Mouse (Mus musculus): ENCODE data around the gene Npy.

Gene Npy

DNA sequence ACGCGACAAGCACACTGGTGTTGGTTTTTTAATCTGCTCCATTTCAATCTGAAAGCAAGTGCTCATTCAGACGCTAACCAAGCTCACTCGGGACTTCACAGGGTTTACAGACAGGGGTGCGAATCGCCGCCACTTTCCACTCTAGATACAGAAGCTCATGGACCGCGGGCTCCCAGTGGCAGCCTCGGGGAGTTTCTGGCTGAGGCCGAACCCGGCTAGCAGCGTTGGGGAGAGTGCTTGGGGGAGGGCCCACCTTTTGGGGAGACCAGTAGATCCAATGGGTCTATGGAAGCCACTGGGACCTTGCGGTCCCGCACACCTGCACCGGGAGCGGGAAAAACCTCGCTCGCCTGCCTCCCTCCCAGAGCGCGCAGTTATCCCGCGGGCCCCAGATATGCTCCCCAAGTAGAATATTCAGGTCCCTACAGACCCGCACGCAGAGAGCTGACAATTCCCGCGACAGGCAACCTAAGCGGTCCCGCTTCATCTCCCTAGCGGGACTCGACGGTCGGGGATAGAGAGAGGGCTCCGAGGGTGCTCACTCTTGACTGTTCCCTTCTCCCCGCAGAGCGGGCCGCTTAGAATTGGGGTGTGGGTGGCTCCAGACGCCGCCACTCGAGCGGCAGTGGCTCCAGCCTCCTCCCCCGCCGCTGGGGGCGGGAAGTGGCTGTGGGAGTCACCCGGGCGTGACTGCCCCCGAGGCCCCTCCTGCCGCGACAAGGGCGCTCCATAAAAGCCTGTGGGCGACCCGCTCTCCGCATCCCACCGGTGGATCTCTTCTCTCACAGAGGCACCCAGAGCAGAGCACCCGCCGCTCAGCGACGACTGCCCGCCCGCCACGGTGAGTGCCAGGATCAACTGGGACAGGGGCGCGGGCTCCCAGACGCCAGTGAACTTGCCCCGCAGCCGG, at the start of gene Npy:
TSS of gene Npy (plus strand) at position 750 of the 910 bp plus-strand sequence.
- DNase-seq (ENCODE audit: low read depth, low spot score) = no peak

GRCm38 (mm10) chr6:49775006-49775405, 47.5 kb upstream of the Npy start:
- DNase-seq (ENCODE audit: low read depth, low spot score) = no peak

- DNase-seq (ENCODE audit: low read depth, low spot score) = no peak
Observed at GRCm38 (mm10) chr6:49778109-49778508, 44.4 kb upstream of the Npy start.

- no peak for DNase-seq (ENCODE audit: low read depth, low spot score)
Observed at GRCm38 (mm10) chr6:49778729-49779128, 43.8 kb upstream of the Npy start.

DNA sequence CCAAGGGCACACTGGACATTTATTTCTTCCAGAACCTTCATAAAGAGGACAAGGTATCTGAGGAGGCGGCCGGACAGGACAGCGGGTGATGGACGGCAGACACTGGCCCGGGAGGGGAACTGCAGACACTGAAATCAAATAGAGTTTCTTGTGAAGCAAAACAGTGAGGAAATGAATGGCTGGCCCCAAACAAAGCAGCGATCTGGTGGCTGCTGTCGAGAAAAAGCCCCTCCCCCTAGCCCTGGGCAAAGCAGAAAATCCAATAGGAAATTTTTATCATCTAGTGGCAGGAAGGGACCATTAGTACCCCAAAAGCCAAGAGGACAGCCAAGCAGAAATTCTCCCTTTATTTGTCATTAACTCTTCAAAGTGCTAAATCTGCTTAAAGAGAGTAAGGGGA, 42.9 kb upstream of the Npy start:
- no peak for DNase-seq (ENCODE audit: low read depth, low spot score)

- no peak for DNase-seq (ENCODE audit: low read depth, low spot score)
Observed at GRCm38 (mm10) chr6:49780846-49781400, 41.6 kb upstream of the Npy start.

DNA sequence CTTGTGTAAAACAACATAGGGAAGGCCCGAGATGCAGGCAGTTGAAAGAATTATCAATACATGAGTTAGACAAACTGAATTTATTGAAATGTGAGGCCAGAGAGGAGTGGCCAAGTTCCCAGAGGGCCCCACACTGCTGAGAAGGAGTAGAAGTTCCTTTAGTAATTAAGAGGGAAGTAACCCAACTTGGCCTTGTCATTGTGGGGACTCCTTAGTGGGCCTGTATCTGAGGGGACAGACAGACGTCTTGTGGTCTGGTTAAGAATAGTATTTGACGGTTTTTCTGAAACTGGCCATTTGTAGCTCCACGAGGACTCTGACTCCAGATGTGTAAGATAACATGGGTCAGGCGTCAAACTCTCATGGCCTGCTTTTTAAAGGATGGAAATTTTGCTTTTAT, 40.7 kb upstream of the Npy start:
- DNase-seq (ENCODE audit: low read depth, low spot score) = no peak

- no peak for DNase-seq (ENCODE audit: low read depth, low spot score)
Observed at GRCm38 (mm10) chr6:49782679-49783078, 39.8 kb upstream of the Npy start.

DNA sequence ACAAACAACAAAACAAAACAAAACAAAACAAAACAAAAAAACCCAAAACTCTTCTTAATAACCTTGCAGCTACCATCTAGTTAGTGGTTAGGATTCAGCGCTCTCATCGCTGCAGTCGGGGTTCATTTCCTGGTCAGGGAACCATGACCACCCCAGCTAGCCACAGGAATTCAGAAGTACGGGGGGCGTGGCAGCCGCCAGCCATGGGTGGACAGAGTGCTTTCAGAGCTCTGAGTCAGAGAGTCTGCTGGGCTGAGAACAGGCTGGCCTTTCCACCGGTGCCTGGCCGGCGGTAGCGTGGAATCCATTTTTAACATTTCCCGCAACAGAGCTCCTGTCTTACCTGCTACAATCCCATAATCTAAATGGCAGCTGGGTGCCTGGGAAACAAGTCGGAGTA, 30.0 kb upstream of the Npy start:
- no peak for DNase-seq (ENCODE audit: low read depth, low spot score)

DNA sequence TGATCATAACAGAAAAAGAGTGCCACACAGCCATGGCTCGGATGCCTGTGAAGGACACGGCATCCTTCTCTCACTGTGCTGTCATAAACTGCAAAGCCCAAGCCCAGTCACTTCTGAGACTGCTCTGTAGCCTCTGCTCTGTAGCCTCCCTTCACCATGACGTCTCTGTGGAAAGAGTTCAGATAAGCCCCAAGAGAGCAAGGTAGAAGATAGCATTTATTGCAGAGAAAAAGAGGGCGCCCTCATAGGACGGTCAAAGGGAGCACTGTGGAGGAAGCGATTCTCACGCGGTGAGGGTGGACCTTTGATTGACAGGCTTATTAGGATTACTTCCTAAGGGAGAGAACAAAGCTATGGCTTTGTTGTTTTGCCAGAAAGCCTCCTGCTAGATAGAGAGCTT, 18.4 kb upstream of the Npy start:
- DNase-seq (ENCODE audit: low read depth, low spot score) = no peak

DNA sequence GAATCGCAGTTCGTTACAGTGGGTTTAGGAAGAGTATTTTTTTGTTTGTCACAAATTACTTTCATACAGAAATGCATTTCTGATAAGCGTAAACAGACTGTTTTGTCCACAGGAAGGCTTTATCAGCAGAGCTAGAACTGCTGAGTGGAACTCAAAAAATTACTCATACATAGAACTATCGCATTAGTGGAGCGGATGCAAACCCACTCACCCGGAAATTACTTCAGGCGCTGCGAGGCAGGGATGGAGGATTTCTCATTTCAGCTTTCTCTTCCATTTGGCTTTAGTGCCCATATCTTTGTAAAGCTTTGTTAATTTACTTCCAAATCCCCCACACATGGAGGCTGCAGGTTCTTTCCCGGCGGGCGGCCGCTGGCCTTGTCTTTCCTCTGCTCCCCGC, 14.4 kb upstream of the Npy start:
- DNase-seq (ENCODE audit: low read depth, low spot score) = no peak

- DNase-seq (ENCODE audit: low read depth, low spot score) = no peak
Observed at GRCm38 (mm10) chr6:49817183-49817582, 5.3 kb upstream of the Npy start.

DNA sequence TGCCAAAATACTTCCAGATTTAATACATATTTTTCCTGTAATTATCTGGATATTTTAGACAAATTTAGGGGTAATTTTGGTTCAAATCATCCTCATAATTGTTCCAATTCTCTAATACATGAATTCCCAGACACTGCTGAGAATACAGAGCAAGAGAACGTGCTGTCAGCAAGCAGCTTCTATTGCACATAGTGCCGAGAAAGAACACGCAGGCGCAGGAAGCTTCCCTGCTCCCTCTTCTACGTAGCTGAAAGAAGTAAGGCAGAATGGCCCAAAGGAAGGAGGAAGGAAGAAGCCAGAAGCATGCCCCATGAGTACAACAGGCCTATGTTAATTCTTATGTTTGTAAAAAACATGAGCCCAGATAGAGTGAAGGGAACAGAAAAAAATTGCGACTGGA, 4.9 kb upstream of the Npy start:
- no peak for DNase-seq (ENCODE audit: low read depth, low spot score)

DNA sequence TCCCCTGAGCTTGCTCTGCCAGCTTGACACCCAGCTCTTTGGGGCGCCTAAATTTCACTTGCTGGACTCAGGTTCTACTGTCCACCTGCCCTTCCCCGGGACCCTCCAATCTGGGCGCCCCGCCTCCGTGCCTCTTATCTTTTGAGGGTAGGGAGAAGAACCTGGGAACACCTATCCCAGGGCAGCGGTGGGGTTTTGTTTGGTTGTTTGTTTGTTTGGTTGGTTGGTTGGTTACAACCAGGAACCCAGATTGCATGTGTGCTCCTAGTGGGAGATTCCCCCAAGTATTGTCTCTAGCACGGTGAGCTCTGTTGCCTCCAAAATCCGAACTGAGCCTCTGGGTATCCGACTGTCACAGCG, 341 bp downstream of the Npy start:
- no peak for DNase-seq (ENCODE audit: low read depth, low spot score)

- no peak for DNase-seq (ENCODE audit: low read depth, low spot score)
Observed at GRCm38 (mm10) chr6:49823371-49823770, 861 bp downstream of the Npy start.

DNA sequence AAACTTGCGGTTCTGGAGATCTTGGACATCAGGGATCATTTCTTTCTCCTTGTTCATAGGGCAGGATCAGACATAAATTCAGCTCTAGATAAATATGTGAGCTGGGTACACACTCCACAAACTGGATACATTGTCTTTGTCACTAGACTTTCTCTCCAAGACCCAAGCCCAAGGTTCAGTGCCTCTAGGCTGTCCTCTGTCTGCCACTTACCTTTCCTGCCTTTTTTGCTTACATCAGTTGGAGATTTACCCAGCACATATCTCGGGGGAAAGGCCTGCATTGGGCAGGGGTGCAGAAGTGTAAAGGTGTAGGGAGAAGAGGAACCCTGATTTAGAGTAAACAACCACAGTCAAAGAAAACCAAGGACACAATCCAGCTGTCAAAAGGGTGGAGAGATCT, 1.3 kb downstream of the Npy start:
- no peak for DNase-seq (ENCODE audit: low read depth, low spot score)

DNA sequence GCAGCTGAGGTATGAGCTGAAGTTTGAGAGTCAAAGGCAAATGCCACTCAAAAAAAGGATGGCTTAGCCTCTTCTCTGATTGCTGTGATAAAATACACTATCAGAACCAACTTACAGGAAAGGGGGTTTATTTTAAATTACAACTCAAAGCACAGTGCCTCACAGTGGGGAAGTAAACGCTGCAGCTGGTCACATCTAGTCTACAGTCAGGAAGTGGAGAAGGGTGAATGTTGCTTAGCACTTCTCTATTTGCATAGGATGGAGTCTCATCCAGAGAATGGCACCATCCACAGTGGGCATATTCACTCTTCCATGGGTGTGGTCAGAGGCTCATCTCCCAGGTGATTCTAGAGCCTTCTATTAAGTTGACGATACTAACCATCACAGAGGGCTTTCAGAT, 9.1 kb downstream of the Npy start:
- DNase-seq (ENCODE audit: low read depth, low spot score) = no peak

DNA sequence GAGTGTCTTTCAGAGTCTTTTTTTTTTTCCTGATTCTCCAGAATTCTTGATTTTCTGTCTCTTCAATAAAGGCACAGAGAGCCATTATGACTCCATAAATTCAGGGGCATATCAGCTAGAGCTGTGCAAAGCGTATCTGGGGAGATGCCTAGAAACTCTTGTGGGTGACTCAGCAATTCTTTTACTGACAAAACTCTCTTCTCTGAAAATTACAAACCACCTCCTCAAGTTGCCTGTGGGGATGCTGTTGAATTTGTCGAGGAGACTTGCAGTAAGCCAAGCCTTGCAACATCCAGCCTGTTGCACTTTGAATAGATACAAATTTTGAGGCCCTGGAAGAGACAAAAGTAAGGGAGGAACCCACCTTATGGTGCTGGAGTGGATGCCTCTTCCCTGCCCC, 34.3 kb downstream of the Npy start:
- no peak for DNase-seq (ENCODE audit: low read depth, low spot score)

GRCm38 (mm10) chr6:49867571-49867970, 45.1 kb downstream of the Npy start:
- no peak for DNase-seq (ENCODE audit: low read depth, low spot score)

GRCm38 (mm10) chr6:49871071-49871470, 48.6 kb downstream of the Npy start:
- DNase-seq (ENCODE audit: low read depth, low spot score) = no peak

DNA sequence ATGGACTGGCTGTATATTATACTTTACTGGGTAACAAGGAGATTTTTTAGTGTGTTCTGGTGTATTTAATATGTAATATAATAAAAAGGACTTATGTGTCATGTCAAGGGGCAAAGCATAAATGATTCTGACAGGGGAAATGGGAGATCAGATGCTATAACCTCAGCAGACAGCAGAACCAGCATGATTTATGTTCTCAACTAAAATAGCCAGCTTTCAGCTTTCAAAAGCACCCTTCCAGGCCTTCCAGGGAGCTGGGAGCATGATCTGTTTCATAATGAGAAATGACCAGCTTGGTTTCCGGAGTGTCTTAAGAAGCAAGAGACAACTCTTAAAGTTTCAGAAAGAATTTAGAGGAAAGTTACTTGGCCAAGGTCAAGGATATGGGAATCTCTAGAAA, 51.0 kb downstream of the Npy start:
- peak; percentile 35 for DNase-seq (ENCODE audit: low read depth, low spot score)

DNA sequence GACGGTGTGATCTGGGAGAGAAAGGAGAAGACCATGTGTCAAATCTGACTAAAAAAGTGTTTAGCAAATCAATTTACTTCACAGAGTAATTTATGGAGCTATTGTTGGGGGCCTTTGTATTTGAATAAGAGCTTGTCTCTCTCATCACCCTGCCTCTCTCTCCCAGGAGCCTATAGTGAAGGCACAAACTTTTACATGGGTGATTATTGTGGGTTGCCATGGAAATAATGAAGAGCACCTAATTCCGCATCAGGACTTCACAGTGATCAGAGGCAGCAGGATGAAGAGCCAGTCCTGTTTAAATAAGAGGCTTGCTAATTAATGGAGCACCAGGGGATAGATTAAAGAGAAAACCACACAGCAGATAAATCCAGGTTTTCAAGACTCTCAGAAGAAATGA, 52.6 kb downstream of the Npy start:
- DNase-seq (ENCODE audit: low read depth, low spot score) = no peak

- DNase-seq (ENCODE audit: low read depth, low spot score) = peak; percentile 2
Observed at GRCm38 (mm10) chr6:49875791-49876190, 53.3 kb downstream of the Npy start.
